Mouse (Mus musculus) bone marrow macrophage, adult 2 months (primary cell): ENCODE measurements around the gene Armh2. TPM values are rescaled to one million over a fixed set of nuclear protein-coding genes. Genes with fewer than 3 reads are reported as not detected.
"Not testable (repeated sequence)": the region's sequence is repeated elsewhere in the genome, so short reads cannot be mapped to it uniquely, and the experiment has no call there.

ENCODE experiments used
- H3K27ac ChIP-seq: 2 replicates; pipeline ENCODE4 v1.5.1; 2012; ENCODE audit warnings: low read depth, low read length; ENCODE audit not compliant: insufficient read depth
- H3K4me1 ChIP-seq: 2 replicates; pipeline ENCODE4 v1.6.1; 2012; ENCODE audit warnings: low read length; ENCODE audit not compliant: control insufficient read depth, insufficient read depth
- H3K4me3 ChIP-seq: 2 replicates; pipeline ENCODE4 v1.5.1; 2012; ENCODE audit warnings: mild to moderate bottlenecking, low read length, moderate library complexity; ENCODE audit not compliant: insufficient read depth
- CTCF ChIP-seq: IDR thresholded peaks from 2 replicates; pipeline ENCODE4 v1.5.1; 2012; ENCODE audit warnings: low read depth, mild to moderate bottlenecking, low read length, moderate library complexity
- POLR2A ChIP-seq: IDR thresholded peaks from 2 replicates; pipeline ENCODE4 v1.6.1; 2012; ENCODE audit warnings: mild to moderate bottlenecking, low read depth, low read length, borderline replicate concordance
- polyA plus RNA-seq: library from polyadenylated mRNA; stranded (reverse); fragments of >200 nt; gene quantifications from 2 replicates; pipeline ENCODE4 v1.2.4, GENCODE M21; 2012; ENCODE audit not compliant: missing spikeins, insufficient read depth, insufficient read length

Gene Armh2
- polyA plus RNA-seq, 1 experiment: not detected

- no peak for TF ChIP-seq POLR2A
- TF ChIP-seq CTCF: no peak
- Histone ChIP-seq H3K4me1 (no peaks in the 10 kb centered on the region), H3K4me3 (no peak overlapping the region), H3K27ac (no peak overlapping the region)
These were observed 9.8 kb downstream of the Armh2 start for GRCm38 (mm10) chr13:24750807-24751206.

DNA sequence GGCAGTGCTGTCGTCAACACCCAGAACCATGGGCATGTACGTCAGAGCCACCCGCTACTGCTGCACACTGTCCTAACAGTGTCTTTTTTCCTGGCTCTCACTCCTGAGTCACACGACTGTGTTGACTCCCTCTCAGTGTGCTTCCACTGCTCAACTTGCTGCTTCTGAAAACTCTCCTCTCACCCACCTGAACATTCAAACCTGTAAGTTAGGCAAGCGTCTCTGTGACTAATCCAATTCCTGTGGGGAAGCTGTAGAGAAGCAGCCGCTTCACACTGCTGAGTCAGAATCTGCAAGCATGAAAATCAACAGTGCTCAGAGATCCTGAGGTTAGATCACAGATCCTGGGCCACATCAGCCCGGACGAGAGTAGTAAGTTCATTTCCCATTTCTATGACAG is 10.4 kb downstream of the Armh2 start:
- no peaks in the 10 kb centered on the region for H3K4me1 ChIP-seq
- TF ChIP-seq POLR2A (no peak), CTCF (no peak)
- no peak overlapping the region for H3K27ac ChIP-seq

DNA sequence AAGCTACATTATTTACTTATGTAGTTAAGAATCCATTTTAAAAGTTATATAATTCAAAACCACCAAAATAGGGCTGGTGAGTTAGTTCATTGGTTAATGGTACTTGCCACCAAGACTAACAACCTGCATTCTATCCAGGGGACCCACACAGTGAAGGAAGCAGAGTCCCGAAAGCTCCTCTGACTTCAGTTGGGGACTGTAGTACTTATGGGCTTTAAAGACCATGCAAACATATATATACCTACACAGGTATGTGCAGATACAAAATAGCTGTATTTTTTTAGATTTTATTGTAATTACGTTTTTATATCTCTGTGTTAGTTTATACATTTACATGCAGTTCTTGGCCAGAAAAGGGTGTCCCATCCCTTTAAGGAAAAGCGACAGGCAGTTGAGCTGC is 15.7 kb downstream of the Armh2 start:
- Histone ChIP-seq H3K4me3 (no peak overlapping the region), H3K4me1 (peaks cover 5% of the 10 kb centered on the region; the same call in 1 of the 2 replicates), H3K27ac (no peak overlapping the region)
- TF ChIP-seq CTCF (no peak), POLR2A (no peak)

More for the DNA sequence above, 10.4 kb downstream of the Armh2 start:
- no peak overlapping the region for H3K4me3 ChIP-seq

DNA sequence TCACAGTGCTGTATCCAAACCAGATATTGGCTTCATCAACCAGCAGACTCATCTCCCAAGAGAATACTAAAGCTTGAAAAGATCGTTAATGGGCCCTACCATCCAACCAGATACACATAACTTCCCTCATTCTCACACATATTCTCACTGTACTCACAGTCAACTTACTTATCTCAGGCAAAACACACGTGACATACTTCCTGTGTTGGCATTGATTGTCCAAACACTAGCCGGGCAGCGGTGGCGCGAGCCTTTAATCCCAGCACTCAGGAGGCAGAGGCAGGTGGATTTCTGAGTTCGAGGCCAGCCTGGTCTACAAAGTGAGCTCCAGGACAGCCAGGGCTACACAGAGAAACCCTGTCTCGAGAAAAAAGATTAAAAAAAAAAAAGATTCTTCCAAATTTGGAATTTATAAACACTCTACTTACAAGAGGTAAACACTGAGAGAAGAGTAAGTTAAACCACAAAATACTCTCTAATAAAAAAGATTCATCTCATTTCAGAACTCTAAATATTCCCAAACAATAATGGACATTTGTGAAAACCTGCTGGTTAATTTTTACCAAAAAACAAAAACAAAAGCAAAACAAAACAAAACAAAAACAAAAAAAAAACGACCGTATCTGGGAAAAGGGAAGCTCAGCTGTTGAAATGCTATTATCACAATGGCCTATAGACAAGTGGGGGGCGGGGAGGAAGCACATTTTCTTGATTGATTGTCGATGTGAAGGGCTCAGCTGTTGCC is 17.0 kb downstream of the Armh2 start:
- Histone ChIP-seq H3K27ac (no peak overlapping the region), H3K4me1 (peaks cover 12% of the 10 kb centered on the region), H3K4me3 (no peak overlapping the region)
- TF ChIP-seq CTCF: no peak
- TF ChIP-seq POLR2A: no peak

- no peak overlapping the region for H3K27ac ChIP-seq
- peaks cover 14% of the 10 kb centered on the region for H3K4me1 ChIP-seq
- no peak for TF ChIP-seq CTCF
- no peak for TF ChIP-seq POLR2A
- H3K4me3 ChIP-seq: no peak overlapping the region
These were observed 18.4 kb downstream of the Armh2 start for GRCm38 (mm10) chr13:24759451-24759850.

GRCm38 (mm10) chr13:24760351-24760870 is 19.4 kb downstream of the Armh2 start:
- Histone ChIP-seq H3K4me3 (peak overlapping the region; percentile 88), H3K27ac (0 out of 2 replicates have a peak overlapping the region, but pooled peaks have one; percentile 1), H3K4me1 (peaks cover 14% of the 10 kb centered on the region)
- TF ChIP-seq CTCF: no peak
- no peak for TF ChIP-seq POLR2A

DNA sequence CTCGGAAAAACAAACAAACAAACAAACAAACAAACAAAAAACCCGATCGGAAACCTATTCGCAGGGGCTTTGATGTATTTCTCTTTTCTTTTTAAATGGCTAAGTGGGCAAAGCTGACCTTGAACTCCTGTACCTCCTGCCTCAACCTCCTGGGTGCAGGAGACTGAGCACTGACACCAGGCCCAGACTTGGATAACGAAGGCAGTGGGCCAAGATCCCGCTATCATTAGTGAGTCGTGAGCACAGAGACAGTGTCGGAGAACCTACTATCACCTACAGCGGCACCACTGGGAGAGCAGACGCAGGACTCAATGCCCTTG is 20.0 kb downstream of the Armh2 start:
- peak overlapping the region; percentile 88 for H3K4me3 ChIP-seq
- peak overlapping the region; percentile 46 for H3K27ac ChIP-seq
- TF ChIP-seq CTCF (no peak), POLR2A (no peak)
- peaks cover 14% of the 10 kb centered on the region for H3K4me1 ChIP-seq

DNA sequence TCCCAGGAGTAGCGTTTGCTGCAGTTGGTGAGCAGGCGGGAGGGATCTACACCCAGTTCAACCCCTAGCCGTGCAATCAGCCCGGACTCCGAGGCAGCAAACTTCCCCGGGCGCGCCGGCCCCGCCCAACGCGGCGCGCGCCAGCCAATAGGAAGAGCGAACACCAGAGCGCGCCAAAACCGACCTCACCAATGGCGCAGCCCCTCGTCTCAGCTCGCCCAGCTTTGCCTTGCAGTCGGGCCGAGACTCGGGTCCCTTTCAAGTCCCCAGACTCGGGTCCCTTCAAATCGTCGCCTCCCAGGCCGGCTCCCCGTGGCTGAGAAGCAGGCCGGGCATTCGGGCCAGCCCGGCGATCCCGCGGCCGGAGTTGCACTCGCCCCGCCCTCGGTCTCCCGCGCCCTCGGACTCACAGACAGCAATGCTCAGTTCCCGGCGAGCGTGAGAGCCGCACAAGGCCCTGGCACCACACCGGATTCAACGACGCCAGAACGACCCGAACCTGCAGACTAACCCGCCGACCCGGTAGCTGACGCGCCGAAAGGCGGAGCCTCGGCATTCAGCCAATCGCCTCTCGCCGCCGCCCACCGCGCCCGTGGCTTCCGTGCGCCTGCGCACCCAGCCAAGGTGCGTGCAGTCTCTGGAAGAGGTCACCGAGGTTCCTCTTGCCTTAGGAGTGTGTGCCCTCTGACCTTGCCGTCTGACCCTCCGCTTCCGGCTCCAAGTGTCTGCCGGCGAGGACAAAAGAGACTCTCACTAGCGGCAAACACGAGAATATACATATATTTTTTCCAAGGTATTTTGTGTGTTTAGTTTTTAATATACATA is 20.6 kb downstream of the Armh2 start, which contains the start of gene Gmnn:
Gmnn (minus strand) TSS at position 521 of the 825 bp plus-strand sequence.
- H3K4me1 ChIP-seq: peaks cover 14% of the 10 kb centered on the region
- H3K27ac ChIP-seq: peak within 1 kb of the TSS; percentile 85
- peak within 1 kb of the TSS; percentile 88 for H3K4me3 ChIP-seq
- TF ChIP-seq CTCF: no peak
- TF ChIP-seq POLR2A: no peak

DNA sequence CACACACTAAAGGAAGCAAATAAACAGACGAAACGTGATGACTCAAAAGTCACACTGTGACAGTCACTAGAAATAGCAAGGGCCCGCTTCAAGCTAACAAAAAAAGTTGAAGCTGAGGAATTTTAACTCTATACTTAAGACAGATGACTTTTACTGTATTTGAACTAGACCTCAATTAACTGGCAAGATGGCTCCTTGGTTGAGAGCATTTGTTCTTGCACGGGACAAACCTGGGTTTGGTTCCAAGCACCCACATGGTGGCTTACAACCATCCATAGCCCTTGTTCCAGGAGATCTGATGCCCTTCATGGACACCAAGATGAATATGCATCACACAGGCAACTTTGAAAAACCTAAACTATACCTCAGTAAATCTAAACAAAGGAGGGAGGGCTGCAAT is 21.2 kb downstream of the Armh2 start:
- Histone ChIP-seq H3K4me3 (peak overlapping the region; percentile 88), H3K27ac (peak overlapping the region; percentile 31), H3K4me1 (peaks cover 14% of the 10 kb centered on the region)
- no peak for TF ChIP-seq POLR2A
- TF ChIP-seq CTCF: no peak

- not testable (repeated sequence) for H3K4me3 ChIP-seq, H3K4me1 ChIP-seq, H3K27ac ChIP-seq
These were observed 26.8 kb downstream of the Armh2 start for GRCm38 (mm10) chr13:24767809-24768208.

DNA sequence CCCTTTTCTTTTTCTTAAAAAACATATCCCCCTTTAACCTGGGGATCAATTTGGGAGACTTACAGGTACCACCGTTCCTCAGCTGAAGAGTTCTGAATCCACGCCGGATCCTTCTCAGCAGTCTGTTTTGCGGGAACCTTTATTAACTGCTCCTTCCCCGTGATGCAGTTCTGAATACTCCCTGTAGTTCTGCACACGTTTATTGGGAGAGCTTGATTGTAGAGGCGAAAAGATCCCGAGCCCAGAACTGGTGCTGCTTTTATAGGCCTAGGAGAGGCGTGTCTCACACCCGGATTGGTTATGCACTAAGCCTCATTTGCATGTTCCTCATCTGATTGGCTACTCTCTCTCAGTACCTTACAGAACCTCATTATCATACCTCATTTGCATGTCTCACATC is 30.4 kb downstream of the Armh2 start:
- H3K4me1 ChIP-seq: peaks cover 11% of the 10 kb centered on the region; the same call in 1 of the 2 replicates
- H3K4me3 ChIP-seq: not testable (repeated sequence)

More for the DNA sequence above, 30.4 kb downstream of the Armh2 start:
- H3K27ac ChIP-seq: not testable (repeated sequence)
